Mouse (Mus musculus) ES-Bruce4 (cell line): ENCODE measurements around the gene Cracr2b. TPM values are rescaled to one million over a fixed set of nuclear protein-coding genes. Genes with fewer than 3 reads are reported as not detected.
A peak's percentile ranks its signal among the peaks of the same experiment; 100 is the strongest.

Experiments used
- H3K27ac ChIP-seq: 2 replicates; pipeline ENCODE4 v1.5.1; 2012; ENCODE audit warnings: low read length, inconsistent platforms; ENCODE audit not compliant: insufficient read depth
- H3K27me3 ChIP-seq: 2 replicates; pipeline ENCODE4 v1.6.1; 2012; ENCODE audit warnings: mild to moderate bottlenecking, low read length, inconsistent platforms; ENCODE audit not compliant: control insufficient read depth, poor library complexity, insufficient read depth, severe bottlenecking
- H3K36me3 ChIP-seq: 2 replicates; pipeline ENCODE4 v1.6.1; 2012; ENCODE audit warnings: inconsistent platforms, mild to moderate bottlenecking, low read length, moderate library complexity; ENCODE audit not compliant: control insufficient read depth, poor library complexity, insufficient read depth, severe bottlenecking
- H3K4me1 ChIP-seq: one replicate; pipeline ENCODE4 v1.8.1; 2011; ENCODE audit warnings: low read length; ENCODE audit not compliant: control insufficient read depth, insufficient read depth
- H3K4me3 ChIP-seq: 2 replicates; pipeline ENCODE4 v1.5.1; 2011; ENCODE audit warnings: low read depth, mild to moderate bottlenecking, low read length
- H3K9ac ChIP-seq: 2 replicates; pipeline ENCODE4 v1.6.1; 2012; ENCODE audit warnings: low read depth, mild to moderate bottlenecking, inconsistent platforms; ENCODE audit not compliant: poor library complexity, severe bottlenecking
- H3K9me3 ChIP-seq: replicated peaks from 2 replicates; pipeline ENCODE4 v1.6.1; 2012; ENCODE audit warnings: mild to moderate bottlenecking, low read length, inconsistent platforms; ENCODE audit not compliant: control insufficient read depth, poor library complexity, insufficient read depth, severe bottlenecking
- CTCF ChIP-seq: IDR thresholded peaks from one replicate; pipeline ENCODE4 v1.8.1; 2011; ENCODE audit warnings: low read depth, low read length
- EP300 ChIP-seq: IDR thresholded peaks from 2 replicates; pipeline ENCODE4 v1.6.1; 2011; ENCODE audit warnings: low read depth, low read length; ENCODE audit not compliant: insufficient read depth
- POLR2A ChIP-seq: IDR thresholded peaks from one replicate; pipeline ENCODE4 v1.8.1; 2011; ENCODE audit warnings: low read length; ENCODE audit not compliant: insufficient read depth
- polyA plus RNA-seq: library from polyadenylated mRNA; stranded (reverse); fragments of >200 nt; gene quantifications from 2 replicates; pipeline ENCODE4 v1.2.4, GENCODE M21; 2011; ENCODE audit warnings: low read depth; ENCODE audit not compliant: missing spikeins, insufficient read depth, insufficient read length

The Cracr2b gene
- polyA plus RNA-seq, 1 experiment, result 13.5 TPM

DNA sequence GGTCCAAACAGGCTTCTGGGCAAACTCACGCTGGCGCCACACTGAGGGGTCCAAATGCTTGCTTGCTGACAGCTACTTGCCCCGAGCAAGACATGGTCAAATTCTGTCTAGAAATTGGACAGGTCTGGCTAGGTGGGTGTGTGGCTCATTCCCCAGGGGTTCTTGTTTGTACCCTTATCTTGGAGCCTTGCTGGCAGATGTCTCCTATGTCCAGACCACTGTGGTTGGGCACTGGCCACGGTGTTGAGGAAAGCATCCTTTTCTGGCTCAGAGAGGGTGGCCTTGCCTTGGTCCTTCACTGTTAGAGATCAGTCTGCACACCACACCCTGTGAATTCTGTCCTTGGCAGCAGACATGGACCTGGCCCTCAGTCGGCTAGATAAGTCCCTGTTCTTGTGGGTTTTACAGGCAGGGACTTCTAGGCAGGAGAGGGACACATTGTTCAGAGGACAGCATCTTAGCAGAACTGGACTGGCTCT is 17.4 kb downstream of the Cracr2b start:
- no peak overlapping the region for H3K27ac ChIP-seq
- H3K36me3 ChIP-seq, result no peaks in the 10 kb centered on the region
- no peak overlapping the region for H3K9ac ChIP-seq
- no peak for TF ChIP-seq EP300
- no peak for TF ChIP-seq POLR2A
- TF ChIP-seq CTCF, result no peak
- no peaks in the 10 kb centered on the region for H3K27me3 ChIP-seq
- H3K4me1 ChIP-seq, result peaks cover 2% of the 10 kb centered on the region
- no peaks in the 10 kb centered on the region for H3K9me3 ChIP-seq
- H3K4me3 ChIP-seq, result no peak overlapping the region

DNA sequence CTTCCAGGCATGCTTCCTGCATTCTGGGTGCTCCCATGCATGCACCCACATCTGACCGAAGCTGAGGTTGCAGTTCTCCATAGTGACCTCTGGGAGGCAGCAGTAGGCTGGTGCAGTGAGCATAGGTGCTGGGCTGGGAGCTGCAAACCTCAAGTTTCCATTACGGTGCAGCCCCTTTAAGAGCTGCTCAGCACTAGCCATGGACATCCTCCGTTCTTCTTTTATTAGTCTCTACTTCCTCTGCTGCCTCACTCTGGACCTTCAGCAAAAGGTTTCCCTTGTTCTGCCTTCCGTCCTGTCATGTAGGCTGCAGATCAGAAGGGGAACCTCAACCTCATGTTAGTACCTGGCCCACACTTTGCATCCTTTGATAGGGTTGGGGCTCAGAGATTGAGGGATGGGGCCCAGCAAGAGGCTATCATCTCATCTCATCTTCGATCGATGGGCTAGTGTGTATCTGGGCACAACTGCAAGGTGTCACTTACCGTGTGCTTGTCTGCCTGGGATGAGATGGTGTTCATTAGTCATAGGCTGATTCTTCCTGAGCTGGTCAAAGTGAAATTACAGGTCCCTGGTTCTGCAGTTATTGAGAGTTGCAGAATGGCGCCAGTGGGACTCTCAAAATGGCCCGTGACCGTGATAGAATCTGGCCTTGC is 20.1 kb downstream of the Cracr2b start:
- Histone ChIP-seq H3K4me1 (peaks cover 5% of the 10 kb centered on the region), H3K4me3 (peak overlapping the region; percentile 56; the same call in 1 of the 2 replicates), H3K36me3 (no peaks in the 10 kb centered on the region), H3K9me3 (no peaks in the 10 kb centered on the region), H3K27me3 (no peaks in the 10 kb centered on the region), H3K27ac (no peak overlapping the region), H3K9ac (no peak overlapping the region)
- TF ChIP-seq POLR2A (no peak), CTCF (peak; percentile 96)

DNA sequence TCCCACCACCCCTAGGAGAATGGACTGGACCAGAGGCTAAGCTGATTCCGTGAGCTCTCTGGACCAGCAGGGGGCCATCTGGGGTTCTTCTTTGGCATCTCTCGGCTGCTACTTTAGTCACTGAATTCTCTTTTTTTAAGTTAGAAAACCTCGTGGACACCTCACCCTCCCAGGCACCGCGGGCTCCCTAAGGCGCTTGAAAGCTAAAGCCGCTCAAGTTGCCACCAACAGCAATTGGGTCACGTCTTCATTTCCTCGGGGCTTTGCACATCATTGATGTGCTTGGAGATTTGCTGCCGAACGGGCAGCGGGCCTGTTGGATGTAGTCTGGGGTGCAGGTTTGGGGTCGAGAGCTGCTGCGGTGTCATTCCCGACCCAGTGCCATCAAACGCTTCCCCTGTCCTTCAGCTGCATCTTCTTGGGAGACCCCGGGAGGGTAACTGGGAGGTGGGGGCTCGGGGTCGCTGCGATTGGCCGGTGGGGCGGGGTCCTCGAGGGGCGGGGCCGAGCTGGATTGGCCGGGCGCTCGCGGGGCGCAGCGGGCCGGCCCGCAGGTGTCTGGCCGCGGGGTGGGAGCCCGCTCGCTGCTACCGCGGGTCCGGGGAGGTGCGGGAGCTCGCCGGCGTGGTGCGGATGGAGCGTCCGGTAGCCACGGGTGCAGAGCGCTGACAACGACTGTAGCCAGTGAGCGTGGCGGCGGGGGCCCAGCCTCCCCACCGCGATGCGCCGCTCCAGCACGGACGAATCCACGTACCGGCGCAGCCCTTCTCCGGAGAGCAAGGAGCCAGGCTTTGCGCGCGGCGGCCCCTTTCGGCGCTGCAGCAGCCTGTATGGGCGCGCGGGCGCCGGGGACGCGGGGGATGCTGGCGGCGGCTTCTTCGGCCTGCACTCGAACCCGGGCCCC is 20.9 kb downstream of the Cracr2b start:
- H3K27ac ChIP-seq, result no peak overlapping the region

DNA sequence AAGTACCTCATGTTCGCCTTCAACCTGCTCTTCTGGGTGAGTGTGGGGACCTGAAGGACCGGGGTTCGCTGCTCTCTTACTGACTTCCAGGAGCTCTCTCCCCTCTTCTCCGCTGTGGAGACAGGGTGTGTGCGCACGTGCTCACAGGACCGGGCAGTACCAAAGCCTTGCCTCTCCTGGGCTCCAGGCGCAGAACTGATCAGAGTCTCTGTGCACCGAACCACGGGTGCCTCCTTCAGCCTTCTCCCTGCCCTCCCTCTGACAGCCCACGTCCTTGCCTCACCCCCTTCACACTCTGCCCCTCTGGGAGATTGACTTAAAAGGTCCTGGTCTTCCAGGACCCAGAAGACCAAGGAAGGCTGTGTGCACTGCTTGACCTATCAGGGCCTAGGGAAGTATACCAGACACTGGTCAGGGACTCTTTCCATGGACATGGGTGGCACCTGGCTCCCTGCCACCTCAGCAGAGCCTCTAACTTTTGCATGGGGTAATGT is 21.7 kb downstream of the Cracr2b start:
- H3K9me3 ChIP-seq, result no peaks in the 10 kb centered on the region
- peak overlapping the region; percentile 67 for H3K9ac ChIP-seq
- H3K27ac ChIP-seq, result no peak overlapping the region
- H3K36me3 ChIP-seq, result no peaks in the 10 kb centered on the region
- H3K4me1 ChIP-seq, result peaks cover 5% of the 10 kb centered on the region
- TF ChIP-seq CTCF (no peak), EP300 (no peak), POLR2A (no peak)
- no peaks in the 10 kb centered on the region for H3K27me3 ChIP-seq
- H3K4me3 ChIP-seq, result peak overlapping the region; percentile 74

More for the DNA sequence above, 20.9 kb downstream of the Cracr2b start:
- no peaks in the 10 kb centered on the region for H3K27me3 ChIP-seq
- TF ChIP-seq EP300 (no peak), POLR2A (peak; percentile 53), CTCF (peak; percentile 2)
- peaks cover 5% of the 10 kb centered on the region for H3K4me1 ChIP-seq
- no peaks in the 10 kb centered on the region for H3K36me3 ChIP-seq
- no peaks in the 10 kb centered on the region for H3K9me3 ChIP-seq
- H3K9ac ChIP-seq, result peak overlapping the region; percentile 67
- peak overlapping the region; percentile 74 for H3K4me3 ChIP-seq

DNA sequence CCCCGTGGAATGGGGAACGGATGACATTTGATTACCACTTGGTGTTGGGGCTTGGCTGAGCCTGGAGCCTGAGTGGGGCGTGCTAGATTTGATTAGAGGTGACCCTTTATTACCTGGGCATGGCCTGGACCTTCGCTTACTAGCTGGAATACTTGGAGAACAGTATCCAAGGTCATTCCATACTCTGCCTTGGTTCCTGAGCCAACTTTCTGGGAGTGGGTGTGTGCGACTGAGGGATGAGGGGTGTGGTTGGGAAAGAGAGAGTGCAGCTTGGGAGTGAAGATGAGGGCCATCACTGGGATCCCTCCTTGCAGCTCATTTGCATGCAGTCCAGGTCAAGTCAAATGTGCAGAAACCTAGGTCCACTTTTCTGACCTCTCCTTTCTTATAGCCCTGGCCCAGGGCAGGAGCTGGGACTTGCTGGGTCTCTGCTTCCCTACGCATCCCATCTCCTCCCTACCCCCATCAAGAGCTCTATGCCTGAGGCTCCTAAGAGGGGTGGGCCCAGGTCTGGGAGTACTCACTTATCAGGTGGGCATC is 22.3 kb downstream of the Cracr2b start:
- H3K27me3 ChIP-seq, result no peaks in the 10 kb centered on the region
- H3K36me3 ChIP-seq, result no peaks in the 10 kb centered on the region
- no peaks in the 10 kb centered on the region for H3K9me3 ChIP-seq
- no peak overlapping the region for H3K27ac ChIP-seq
- no peak overlapping the region for H3K4me3 ChIP-seq
- no peak overlapping the region for H3K9ac ChIP-seq
- peaks cover 5% of the 10 kb centered on the region for H3K4me1 ChIP-seq
- TF ChIP-seq POLR2A, result no peak
- TF ChIP-seq EP300, result no peak
- no peak for TF ChIP-seq CTCF
